Mouse (Mus musculus): ENCODE results near the gene Sdr42e1.

Gene Sdr42e1

GRCm38 (mm10) chr8:117673430-117673830 is at the start of gene Sdr42e1:
Sdr42e1 (minus strand) TSS chr8:117673689.
- DNase-seq (ENCODE audit: low spot score in 2 of 2): peak; percentile 16 to 60

DNA sequence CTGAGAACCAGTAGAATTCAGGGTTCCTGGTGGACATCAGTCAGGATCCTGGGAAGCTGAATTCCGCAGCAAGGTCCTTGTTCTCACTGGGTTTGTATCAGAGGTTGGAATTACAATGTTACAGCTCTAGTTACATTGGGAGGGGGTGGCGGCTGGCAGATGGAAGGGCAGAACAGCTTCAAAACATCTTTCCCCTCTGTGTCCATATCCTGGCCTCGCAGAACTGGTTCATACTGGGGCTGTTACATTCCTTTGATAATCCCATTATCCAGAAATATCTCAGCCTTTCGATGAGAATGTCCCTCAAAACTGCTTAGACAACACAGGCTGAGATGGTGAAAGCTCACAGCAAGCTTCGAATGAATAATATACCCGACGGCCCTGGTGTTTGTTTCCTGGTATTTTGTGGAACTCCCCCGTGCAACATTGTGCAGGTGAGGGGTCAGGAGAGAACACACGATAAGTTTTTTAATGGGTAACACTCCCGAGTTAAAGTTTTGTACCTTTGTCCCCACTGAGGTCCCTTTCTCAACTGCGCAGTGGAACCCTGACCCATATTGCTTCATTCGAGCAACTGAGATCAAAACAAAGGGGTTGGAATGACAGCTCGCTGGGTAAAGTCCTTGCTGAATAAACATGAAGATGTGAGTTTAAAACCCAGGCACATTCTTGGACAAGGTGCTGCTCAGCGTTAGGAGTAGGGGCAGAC is 44.8 kb upstream of the Sdr42e1 start:
- no peak for DNase-seq (ENCODE audit: low spot score in 2 of 2)

- no peak for DNase-seq (ENCODE audit: low spot score in 2 of 2)
Measured at GRCm38 (mm10) chr8:117715896-117716295, 42.4 kb upstream of the Sdr42e1 start.

DNA sequence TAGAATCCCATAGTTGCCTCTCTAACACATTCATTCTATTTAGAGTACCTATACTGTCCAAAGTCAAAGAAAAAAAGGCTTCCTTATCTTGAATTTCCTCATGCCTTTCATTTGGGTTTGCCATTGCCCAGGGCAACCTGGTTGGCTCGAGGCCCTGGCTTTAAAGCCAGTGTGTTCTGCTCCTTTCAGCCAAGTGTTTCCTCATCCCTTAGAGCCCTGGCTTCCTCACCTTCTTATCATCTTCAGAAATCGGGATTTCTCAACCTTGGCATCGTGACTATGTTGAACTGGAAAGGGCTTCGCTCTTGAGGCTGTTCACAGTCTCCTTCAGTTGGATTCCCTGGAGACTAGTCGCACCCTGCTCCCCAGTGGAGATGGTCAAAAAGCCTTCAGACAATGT is 41.1 kb upstream of the Sdr42e1 start:
- DNase-seq (ENCODE audit: low spot score in 2 of 2): no peak

DNA sequence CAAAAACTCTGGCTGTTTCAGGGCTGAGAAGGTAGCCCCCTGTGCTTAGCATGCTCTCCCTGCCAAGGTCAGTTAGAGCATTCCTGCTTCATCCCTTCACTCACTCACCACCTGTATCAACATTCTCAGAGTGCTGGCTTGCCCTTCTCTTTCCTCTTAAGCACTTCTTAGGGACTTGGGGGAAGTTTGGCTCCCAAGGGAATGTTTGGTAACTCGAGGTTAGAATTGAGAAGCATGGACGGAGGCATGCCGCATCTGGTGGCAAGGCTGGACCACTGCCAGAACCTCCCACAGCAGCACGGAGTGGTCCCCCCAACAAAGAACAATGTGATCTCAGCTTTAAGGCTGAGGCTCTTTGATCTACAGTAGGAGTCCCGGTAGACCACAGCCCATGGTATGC is 38.7 kb upstream of the Sdr42e1 start:
- DNase-seq (ENCODE audit: low spot score in 2 of 2): no peak

GRCm38 (mm10) chr8:117706141-117706540 is 32.7 kb upstream of the Sdr42e1 start:
- DNase-seq (ENCODE audit: low spot score in 2 of 2): no peak

DNA sequence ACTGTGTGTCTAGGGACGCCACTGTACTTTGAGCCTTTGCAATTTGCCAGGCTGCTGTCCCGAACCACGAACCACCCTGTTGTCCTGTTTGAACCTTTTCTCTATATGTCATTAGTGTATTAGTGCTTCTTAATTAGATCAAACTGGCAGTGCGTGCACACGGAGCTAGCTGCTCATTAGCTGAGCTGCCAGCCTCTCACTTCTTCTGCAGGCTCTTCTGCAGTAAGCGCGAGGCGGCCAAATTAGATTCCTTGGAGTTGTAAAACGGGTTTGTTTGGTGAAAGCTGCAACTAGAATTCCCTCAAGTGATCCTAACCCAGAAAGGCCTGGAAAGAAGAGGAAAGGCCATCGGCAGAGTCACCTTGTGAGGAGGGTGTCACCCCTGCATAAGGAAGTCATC is 29.2 kb upstream of the Sdr42e1 start:
- DNase-seq (ENCODE audit: low spot score in 2 of 2): no peak

GRCm38 (mm10) chr8:117701859-117702258 is 28.4 kb upstream of the Sdr42e1 start, which contains the start of gene Hsd17b2:
Hsd17b2 (plus strand) TSS chr8:117701904.
- DNase-seq (ENCODE audit: low spot score in 2 of 2): no peak

- DNase-seq (ENCODE audit: low spot score in 2 of 2): no peak
Measured at GRCm38 (mm10) chr8:117701246-117701645, 27.8 kb upstream of the Sdr42e1 start.

- DNase-seq (ENCODE audit: low spot score in 2 of 2): no peak
Measured at GRCm38 (mm10) chr8:117700699-117701098, 27.2 kb upstream of the Sdr42e1 start.

GRCm38 (mm10) chr8:117697248-117697647 is 23.8 kb upstream of the Sdr42e1 start:
- DNase-seq (ENCODE audit: low spot score in 2 of 2): no peak

- no peak for DNase-seq (ENCODE audit: low spot score in 2 of 2)
Measured at GRCm38 (mm10) chr8:117695636-117696035, 22.1 kb upstream of the Sdr42e1 start.

GRCm38 (mm10) chr8:117692131-117692530 is 18.6 kb upstream of the Sdr42e1 start:
- DNase-seq (ENCODE audit: low spot score in 2 of 2): no peak

DNA sequence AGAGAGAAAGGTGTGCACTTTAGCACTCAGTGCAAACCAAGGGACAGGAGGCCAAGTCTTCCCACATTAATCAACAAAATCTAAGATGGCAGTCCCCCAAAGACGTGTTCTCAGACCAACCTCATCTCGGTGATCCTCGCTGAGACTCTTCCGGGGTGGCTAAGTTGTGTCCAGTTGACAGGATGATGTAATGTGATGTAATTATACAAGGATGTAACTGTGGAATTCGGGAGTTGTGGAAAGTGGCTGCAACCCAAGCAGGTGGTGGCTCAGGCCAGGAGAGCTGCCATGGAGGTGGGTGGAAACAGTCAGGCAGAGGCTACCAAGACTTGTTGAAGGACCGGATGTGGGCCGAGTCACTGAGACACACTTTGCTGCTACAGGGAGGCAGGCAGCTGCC is 14.4 kb upstream of the Sdr42e1 start:
- DNase-seq (ENCODE audit: low spot score in 2 of 2): no peak

DNA sequence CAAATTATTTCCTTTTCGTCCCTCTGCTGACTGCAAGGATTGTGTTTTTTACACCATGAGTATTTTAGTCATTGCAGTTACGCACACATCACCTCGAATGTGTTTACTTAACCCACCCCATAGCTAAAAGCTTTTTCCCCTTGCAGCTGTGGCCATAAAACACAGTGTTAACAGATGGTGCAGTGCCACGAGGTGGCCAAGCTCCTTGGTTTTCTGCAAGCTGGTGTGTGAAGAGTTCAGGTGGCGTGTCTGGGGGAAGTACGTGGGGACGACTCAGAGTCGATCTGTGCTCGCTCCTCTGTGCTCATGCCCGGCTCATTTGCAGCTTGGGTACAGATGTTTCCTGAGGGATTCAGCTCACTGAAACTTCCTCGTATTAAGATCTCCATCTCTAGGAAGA is 11.0 kb upstream of the Sdr42e1 start:
- no peak for DNase-seq (ENCODE audit: low spot score in 2 of 2)

- no peak for DNase-seq (ENCODE audit: low spot score in 2 of 2)
Measured at GRCm38 (mm10) chr8:117683925-117684472, 10.5 kb upstream of the Sdr42e1 start.

DNA sequence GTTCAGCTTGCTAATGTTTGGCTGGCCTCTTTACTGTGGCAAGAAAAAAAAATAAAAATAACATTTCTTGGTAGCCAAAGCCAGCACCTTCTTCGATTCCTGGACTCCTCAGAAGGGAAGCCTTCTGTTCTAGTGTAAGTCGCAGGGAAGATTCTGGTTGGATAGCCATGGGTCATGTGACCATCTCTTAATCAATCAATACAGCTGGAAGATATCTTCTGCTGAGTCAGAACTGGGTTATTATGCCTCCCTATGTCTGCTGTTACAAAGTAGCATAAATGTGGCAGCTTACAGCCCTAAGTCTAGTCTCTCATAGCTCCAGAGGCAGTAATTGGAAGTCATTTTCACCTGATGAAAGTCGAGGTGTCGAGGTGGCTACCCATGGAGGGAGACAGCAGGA is 5.2 kb upstream of the Sdr42e1 start:
- DNase-seq (ENCODE audit: low spot score in 2 of 2): no peak

DNA sequence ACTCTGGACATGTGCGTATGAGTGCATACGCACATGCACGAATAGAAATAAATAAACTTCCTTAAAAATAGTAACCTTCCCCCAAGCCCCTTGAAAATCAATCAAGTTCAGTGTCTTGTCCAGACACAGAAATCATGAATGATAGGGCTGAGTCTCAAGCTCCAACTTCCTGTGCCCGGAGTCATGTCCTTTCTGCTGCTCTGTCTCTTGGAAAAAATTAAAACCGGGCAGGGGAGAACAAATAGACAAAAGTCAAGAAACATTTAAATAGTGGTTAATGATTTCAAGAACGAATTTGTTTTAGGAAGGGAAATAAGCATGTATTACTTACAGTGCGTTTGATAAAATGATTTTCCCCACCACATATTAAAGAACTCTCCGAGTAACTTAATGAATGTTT is 3.5 kb upstream of the Sdr42e1 start:
- DNase-seq (ENCODE audit: low spot score in 2 of 2): no peak

- no peak for DNase-seq (ENCODE audit: low spot score in 2 of 2)
Measured at GRCm38 (mm10) chr8:117676460-117676859, 3.0 kb upstream of the Sdr42e1 start.

- DNase-seq (ENCODE audit: low spot score in 2 of 2): no peak
Measured at GRCm38 (mm10) chr8:117675171-117675570, 1.7 kb upstream of the Sdr42e1 start.

- DNase-seq (ENCODE audit: low spot score in 2 of 2): no peak
Measured at GRCm38 (mm10) chr8:117672558-117672957, 931 bp downstream of the Sdr42e1 start.

- no peak for DNase-seq (ENCODE audit: low spot score in 2 of 2)
Measured at GRCm38 (mm10) chr8:117670461-117670860, 3.0 kb downstream of the Sdr42e1 start.

DNA sequence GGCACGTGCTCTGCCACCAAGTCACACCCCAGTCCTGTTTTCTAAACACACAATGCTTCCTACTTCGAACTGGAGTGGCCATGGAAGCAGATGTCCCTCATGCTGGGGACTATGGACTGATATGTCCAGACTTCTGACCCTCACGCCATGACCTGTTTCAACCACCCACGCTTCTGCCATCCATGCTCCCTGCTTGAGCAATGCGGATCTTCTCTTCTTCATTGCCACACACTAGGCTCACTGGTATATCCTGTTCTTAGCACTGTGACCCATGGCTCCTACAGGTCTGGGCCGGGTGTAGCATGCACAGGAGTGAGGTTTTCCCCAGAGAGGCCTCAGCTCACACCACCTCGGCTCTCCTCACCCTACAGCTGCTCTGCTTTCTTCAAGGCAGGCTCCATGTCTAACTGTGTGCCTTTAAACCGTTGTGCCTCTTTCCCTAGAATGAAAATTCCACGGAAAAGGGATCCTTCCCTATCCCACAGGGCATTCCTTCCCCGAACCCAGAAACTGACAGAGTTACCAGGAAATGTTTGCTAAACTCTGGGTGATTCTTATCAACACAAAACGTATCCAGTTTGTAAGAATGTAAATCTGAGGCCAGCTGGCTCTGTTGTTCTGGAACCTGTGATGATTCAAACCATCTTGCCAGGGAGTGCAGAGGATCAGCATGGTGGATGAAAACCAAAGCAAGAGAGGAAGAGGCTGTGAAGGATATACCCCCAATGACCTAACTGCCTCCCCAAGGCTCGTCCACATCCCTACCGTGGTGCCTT is 6.0 kb downstream of the Sdr42e1 start:
- DNase-seq (ENCODE audit: low spot score in 2 of 2): no peak

All from thymus, postnatal 10 days (tissue).